Mouse (Mus musculus) MEL (cell line): ENCODE measurements at regions not wholly inside any gene's neighbourhood (a gene's known extent, or its start where the extent isn't known, plus 50 kb on each side); places are given as distances from the start of the nearest gene placed in this dataset.

Experiments
- DNase-seq: peaks from one replicate; pipeline ENCODE4 v3.0.0; 2011; ENCODE audit warnings: low read depth, low spot score
- H3K27ac ChIP-seq: 2 replicates; pipeline ENCODE4 v1.5.1; 2012; ENCODE audit warnings: low read depth, mild to moderate bottlenecking, control low read depth, low read length, moderate library complexity; ENCODE audit not compliant: control insufficient read depth
- H3K27me3 ChIP-seq, 2 experiments: fragments of 150-350 bp in 1 of 2; sonication (generic) in 1 of 2; 2 replicates each; pipeline ENCODE4 v1.6.1; 2012; ENCODE audit warnings: low read length in 2 of 2, mild to moderate bottlenecking in 2 of 2, improper control_type of control experiment in 1 of 2, moderate library complexity in 1 of 2; ENCODE audit not compliant: insufficient read depth in 2 of 2, control insufficient read depth in 1 of 2
- H3K36me3 ChIP-seq, 2 experiments: 2 replicates each; pipeline ENCODE4 v1.6.1; 2012 to 2014; ENCODE audit warnings: low read length in 2 of 2, improper control_type of control experiment in 1 of 2, inconsistent platforms in 1 of 2, mild to moderate bottlenecking in 1 of 2; ENCODE audit not compliant: insufficient read depth in 2 of 2, control insufficient read depth in 1 of 2
- H3K4me1 ChIP-seq, 2 experiments: fragments of 150-350 bp in 1 of 2; sonication (generic) in 1 of 2; 2 replicates each; pipeline ENCODE4 v1.6.1; 2012; ENCODE audit warnings: low read length in 2 of 2, improper control_type of control experiment in 1 of 2, mild to moderate bottlenecking in 1 of 2; ENCODE audit not compliant: insufficient read depth in 2 of 2, control insufficient read depth in 1 of 2
- H3K4me3 ChIP-seq, 2 experiments: fragments of 150-350 bp in 1 of 2; sonication (generic) in 1 of 2; 2 replicates each; pipeline ENCODE4 v1.5.1; 2012; ENCODE audit warnings: low read depth in 2 of 2, low read length in 2 of 2, mild to moderate bottlenecking in 2 of 2, moderate library complexity in 2 of 2, control low read depth in 1 of 2, improper control_type of control experiment in 1 of 2; ENCODE audit not compliant: control insufficient read depth in 1 of 2, insufficient read depth in 1 of 2
- H3K79me2 ChIP-seq: 2 replicates; pipeline ENCODE4 v1.6.1; 2012; ENCODE audit warnings: mild to moderate bottlenecking, low read length, moderate library complexity; ENCODE audit not compliant: control insufficient read depth, poor library complexity, insufficient read depth
- H3K9ac ChIP-seq: 2 replicates; pipeline ENCODE4 v1.6.1; 2012; ENCODE audit warnings: low read depth, mild to moderate bottlenecking, control low read depth, low read length, moderate library complexity; ENCODE audit not compliant: control insufficient read depth, poor library complexity, severe bottlenecking
- H3K9me3 ChIP-seq: fragments of 150-350 bp; sonication (generic); replicated peaks from 2 replicates; pipeline ENCODE4 v1.6.1; 2012; ENCODE audit warnings: mild to moderate bottlenecking, low read length, improper control_type of control experiment, moderate library complexity; ENCODE audit not compliant: insufficient read depth
- BHLHE40 ChIP-seq: IDR thresholded peaks from 2 replicates; pipeline ENCODE4 v1.6.1; 2012; ENCODE audit warnings: low read depth, mild to moderate bottlenecking, inconsistent platforms, low read length, improper control_type of control experiment, borderline replicate concordance
- CHD1 ChIP-seq: IDR thresholded peaks from 2 replicates; pipeline ENCODE4 v1.6.1; 2012; ENCODE audit warnings: low read depth, mild to moderate bottlenecking, inconsistent platforms, low read length, improper control_type of control experiment
- CHD2 ChIP-seq: IDR thresholded peaks from 2 replicates; pipeline ENCODE4 v1.6.1; 2011; ENCODE audit warnings: low read length, improper control_type of control experiment
- ELF1 ChIP-seq: IDR thresholded peaks from 2 replicates; pipeline ENCODE4 v1.6.1; 2014; ENCODE audit warnings: low read depth, mild to moderate bottlenecking, inconsistent platforms, low read length, improper control_type of control experiment, moderate library complexity
- EP300 ChIP-seq, 2 experiments: IDR thresholded peaks; 2 replicates each; pipeline ENCODE4 v1.6.1; 2011; ENCODE audit warnings: improper control_type of control experiment in 2 of 2, low read length in 2 of 2, low read depth in 1 of 2, mild to moderate bottlenecking in 1 of 2
- ETS1 ChIP-seq: IDR thresholded peaks from 2 replicates; pipeline ENCODE4 v1.6.1; 2012; ENCODE audit warnings: low read depth, mild to moderate bottlenecking, inconsistent platforms, low read length, improper control_type of control experiment, moderate library complexity
- HCFC1 ChIP-seq: IDR thresholded peaks from 2 replicates; pipeline ENCODE4 v1.6.1; 2012; ENCODE audit warnings: low read depth, mild to moderate bottlenecking, inconsistent platforms, low read length, improper control_type of control experiment, moderate library complexity
- JUND ChIP-seq: IDR thresholded peaks from 2 replicates; pipeline ENCODE4 v1.6.1; 2011; ENCODE audit warnings: low read depth, mild to moderate bottlenecking, improper control_type of control experiment, low read length
- KAT2A ChIP-seq: conservative IDR thresholded peaks from 2 replicates; pipeline ENCODE4 v1.6.1; 2012; ENCODE audit warnings: low read depth, low read length, improper control_type of control experiment, inconsistent platforms
- MAFK ChIP-seq: IDR thresholded peaks from 2 replicates; pipeline ENCODE4 v1.6.1; 2011; ENCODE audit warnings: low read depth, mild to moderate bottlenecking, low read length, improper control_type of control experiment, borderline replicate concordance
- MXI1 ChIP-seq: IDR thresholded peaks from 2 replicates; pipeline ENCODE4 v1.6.1; 2011; ENCODE audit warnings: mild to moderate bottlenecking, low read depth, low read length, improper control_type of control experiment
- NELFE ChIP-seq: IDR thresholded peaks from 2 replicates; pipeline ENCODE4 v1.6.1; 2011; ENCODE audit warnings: low read depth, low read length, improper control_type of control experiment
- POLR2A ChIP-seq, 2 experiments: IDR thresholded peaks; 2 replicates each; pipeline ENCODE4 v1.6.1; 2011 to 2012; ENCODE audit warnings: low read length in 2 of 2, mild to moderate bottlenecking in 2 of 2, control low read depth in 1 of 2, improper control_type of control experiment in 1 of 2, low read depth in 1 of 2, moderate library complexity in 1 of 2; ENCODE audit not compliant: control insufficient read depth in 1 of 2, insufficient read depth in 1 of 2, poor library complexity in 1 of 2
- RAD21 ChIP-seq: IDR thresholded peaks from 2 replicates; pipeline ENCODE4 v1.6.1; 2011; ENCODE audit warnings: mild to moderate bottlenecking, low read depth, low read length, improper control_type of control experiment
- SIN3A ChIP-seq: IDR thresholded peaks from 2 replicates; pipeline ENCODE4 v1.6.1; 2012; ENCODE audit warnings: low read length, improper control_type of control experiment, inconsistent platforms
- TBP ChIP-seq: IDR thresholded peaks from 2 replicates; pipeline ENCODE4 v1.8.0; 2011; ENCODE audit warnings: low read depth, low read length, improper control_type of control experiment
- TCF12 ChIP-seq: IDR thresholded peaks from 2 replicates; pipeline ENCODE4 v1.6.1; 2014; ENCODE audit warnings: low read depth, mild to moderate bottlenecking, inconsistent platforms, low read length, improper control_type of control experiment, moderate library complexity
- USF1 ChIP-seq: IDR thresholded peaks from 2 replicates; pipeline ENCODE4 v1.6.1; 2014; ENCODE audit warnings: low read depth, mild to moderate bottlenecking, inconsistent platforms, low read length, improper control_type of control experiment, moderate library complexity
- ZC3H11A ChIP-seq: IDR thresholded peaks from 2 replicates; pipeline ENCODE4 v1.6.1; 2012; ENCODE audit warnings: low read depth, mild to moderate bottlenecking, inconsistent platforms, low read length, improper control_type of control experiment
- ZMIZ1 ChIP-seq: IDR thresholded peaks from 2 replicates; pipeline ENCODE4 v1.6.1; 2012; ENCODE audit warnings: low read depth, mild to moderate bottlenecking, inconsistent platforms, low read length, improper control_type of control experiment, moderate library complexity

- Histone ChIP-seq H3K4me1 (no peaks in the 10 kb centered on the region), H3K79me2 (no peaks in the 10 kb centered on the region), H3K27me3 (no peaks in the 10 kb centered on the region), H3K4me3 (no peak overlapping the region), H3K36me3 (no peaks in the 10 kb centered on the region), H3K9me3 (no peaks in the 10 kb centered on the region), H3K9ac (no peak overlapping the region), H3K27ac (no peak overlapping the region)
- TF ChIP-seq TBP (no peak), USF1 (no peak), NELFE (no peak), ZMIZ1 (no peak), SIN3A (no peak), KAT2A (no peak), ETS1 (no peak), BHLHE40 (no peak), EP300 (IDR thresholded peaks at IDR 0.05; ENCODE audit: low read depth in 1 of 2, low read length in 2 of 2) (no peak), HCFC1 (no peak), CHD2 (no peak), RAD21 (no peak), ZC3H11A (no peak)
- DNase-seq, result no peak
These were observed 71.1 kb upstream of the Sfswap start for GRCm38 (mm10) chr5:129429897-129430296.

- no peaks in the 10 kb centered on the region for H3K27me3 ChIP-seq
- no peak for DNase-seq
- H3K36me3 ChIP-seq, result no peaks in the 10 kb centered on the region
- H3K9ac ChIP-seq, result no peak overlapping the region
- H3K79me2 ChIP-seq, result no peaks in the 10 kb centered on the region
- no peaks in the 10 kb centered on the region for H3K4me1 ChIP-seq
- no peaks in the 10 kb centered on the region for H3K9me3 ChIP-seq
- no peak overlapping the region for H3K4me3 ChIP-seq
- no peak overlapping the region for H3K27ac ChIP-seq
- TF ChIP-seq USF1 (no peak), HCFC1 (no peak), MXI1 (no peak), CHD1 (no peak), ELF1 (no peak), EP300 (IDR thresholded peaks at IDR 0.05; ENCODE audit: low read depth in 1 of 2, low read length in 2 of 2) (no peak), POLR2A (IDR thresholded peaks at IDR 0.05; ENCODE audit: control insufficient read depth in 1 of 2, insufficient read depth in 1 of 2, low read depth in 1 of 2, low read length in 2 of 2, poor library complexity in 1 of 2) (no peak), TBP (no peak), TCF12 (no peak), ETS1 (no peak), MAFK (no peak), JUND (no peak)
These were observed 70.7 kb upstream of the Sfswap start for GRCm38 (mm10) chr5:129430330-129430729.
